Mouse (Mus musculus) ES-Bruce4 (cell line): ENCODE data around the gene Cad.
A peak's percentile ranks its signal among the peaks of the same experiment; 100 is the strongest.

Source experiments
- CTCF ChIP-seq: IDR thresholded peaks from one replicate; pipeline ENCODE4 v1.8.1; 2011; ENCODE audit warnings: low read depth, low read length
- POLR2A ChIP-seq: IDR thresholded peaks from one replicate; pipeline ENCODE4 v1.8.1; 2011; ENCODE audit warnings: low read length; ENCODE audit not compliant: insufficient read depth

GRCm38 (mm10) chr5:31082355-31082754 lies 27.8 kb downstream of the Cad start:
- TF ChIP-seq POLR2A: no peak
- TF ChIP-seq CTCF: peak; percentile 84
